Mouse (Mus musculus) C2C12 (cell line): ENCODE results near the gene N4bp2l1.

Source experiments
- CTCF ChIP-seq: IDR thresholded peaks from one replicate; pipeline ENCODE4 v1.5.1; 2011; ENCODE audit not compliant: control insufficient read depth, insufficient read depth, insufficient read length
- MYOD1 ChIP-seq: IDR thresholded peaks from one replicate; pipeline ENCODE4 v1.6.1; 2011; ENCODE audit warnings: low read depth; ENCODE audit not compliant: control insufficient read depth, insufficient read length
- USF1 ChIP-seq: IDR thresholded peaks from one replicate; pipeline ENCODE4 v1.6.1; 2011; ENCODE audit warnings: low read depth, mild to moderate bottlenecking, control low read depth, moderate library complexity

- TF ChIP-seq CTCF: no peak
- TF ChIP-seq MYOD1: no peak
- no peak for TF ChIP-seq USF1
Observed at GRCm38 (mm10) chr5:150598202-150599119, 1.5 kb upstream of the N4bp2l1 start.
